Mouse (Mus musculus): ENCODE results near the gene Olfr1472.
"Not testable (repeated sequence)": the region's sequence is repeated elsewhere in the genome, so short reads cannot be mapped to it uniquely, and the experiment has no call there.

Gene Olfr1472

GRCm38 (mm10) chr19:13455986-13456385 is at the start of gene Olfr1472:
Olfr1472 (minus strand) TSS chr19:13456086.
- DNase-seq (ENCODE audit: low spot score): no peak

- no peak for DNase-seq (ENCODE audit: low spot score)
Observed at GRCm38 (mm10) chr19:13500246-13500645, 44.4 kb upstream of the Olfr1472 start, which contains the start of gene Olfr1477. Olfr1477 (plus strand) TSS chr19:13500546.

- DNase-seq (ENCODE audit: low spot score): no peak
Observed at GRCm38 (mm10) chr19:13480096-13480495, 24.2 kb upstream of the Olfr1472 start, which contains the start of gene Olfr1475. Olfr1475 (minus strand) TSS chr19:13480196.

- not testable (repeated sequence) for DNase-seq (ENCODE audit: low spot score)
Observed at GRCm38 (mm10) chr19:13469265-13469664, 13.4 kb upstream of the Olfr1472 start, which contains the start of gene Olfr1474. Olfr1474 (plus strand) TSS chr19:13469565.

- DNase-seq (ENCODE audit: low spot score): not testable (repeated sequence)
Observed at GRCm38 (mm10) chr19:13443109-13443508, 12.8 kb downstream of the Olfr1472 start, which contains the start of gene Olfr1471. Olfr1471 (plus strand) TSS chr19:13443409.

- no peak for DNase-seq (ENCODE audit: low spot score)
Observed at GRCm38 (mm10) chr19:13407549-13407948, 48.3 kb downstream of the Olfr1472 start, which contains the start of gene Olfr1469. Olfr1469 (plus strand) TSS chr19:13407849.

Measured in urinary bladder, postnatal 14 days (tissue).